Mouse (Mus musculus) stomach, postnatal 0 days (tissue): ENCODE data around the gene Nuak2.

ENCODE experiments used
- CTCF ChIP-seq: IDR thresholded peaks from 2 replicates; pipeline ENCODE4 v1.5.1; 2016; ENCODE audit warnings: antibody characterized with exemption, low read depth, mild to moderate bottlenecking, moderate library complexity
- EP300 ChIP-seq: optimal IDR thresholded peaks from 2 replicates; pipeline ENCODE3; 2016; ENCODE audit warnings: antibody characterized with exemption

GRCm38 (mm10) chr1:132282177-132282536, 33.8 kb upstream of the Nuak2 start:
- no peak for TF ChIP-seq CTCF
- TF ChIP-seq EP300: no peak
